Mouse (Mus musculus): ENCODE measurements around the gene Prss2. TPM values are rescaled to one million over a fixed set of nuclear protein-coding genes. Genes with fewer than 3 reads are reported as not detected.
"Not testable (repeated sequence)": the region's sequence is repeated elsewhere in the genome, so short reads cannot be mapped to it uniquely, and the experiment has no call there.

The Prss2 gene
- polyA plus RNA-seq, 1 experiment from 2014 or later: not detected

DNA sequence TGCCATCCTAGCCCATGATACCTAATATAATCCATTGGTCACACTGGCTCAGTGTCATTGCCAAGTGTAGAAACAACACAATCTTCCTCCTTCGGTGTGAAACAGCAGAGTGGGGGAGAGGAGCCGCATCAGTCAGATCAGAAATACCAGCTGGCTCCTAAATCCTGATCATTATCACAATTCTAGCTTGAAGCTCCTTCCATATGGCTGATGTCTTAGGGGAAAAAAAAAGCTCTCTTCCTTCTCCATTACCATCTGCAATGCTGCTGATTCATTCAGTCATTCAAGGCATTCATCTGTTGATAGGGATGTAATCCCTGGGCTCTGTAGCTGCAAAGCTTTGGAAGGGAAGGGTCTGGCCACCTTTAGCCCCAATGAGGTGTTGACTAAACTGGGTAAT lies 38.7 kb downstream of the Prss2 start:
- Histone ChIP-seq H3K27ac (no peak overlapping the region), H3K27me3 (ENCODE audit: insufficient read depth, poor library complexity, severe bottlenecking) (no peaks in the 10 kb centered on the region), H3K36me3 (no peaks in the 10 kb centered on the region), H3K4me1 (replicated peaks) (no peaks in the 10 kb centered on the region), H3K4me3 (no peak overlapping the region), H3K9me3 (no peaks in the 10 kb centered on the region)
- 78% methylated on average over 2 of the region's 2 CpGs for WGBS
- no peak for DNase-seq (ENCODE audit: low spot score)

DNA sequence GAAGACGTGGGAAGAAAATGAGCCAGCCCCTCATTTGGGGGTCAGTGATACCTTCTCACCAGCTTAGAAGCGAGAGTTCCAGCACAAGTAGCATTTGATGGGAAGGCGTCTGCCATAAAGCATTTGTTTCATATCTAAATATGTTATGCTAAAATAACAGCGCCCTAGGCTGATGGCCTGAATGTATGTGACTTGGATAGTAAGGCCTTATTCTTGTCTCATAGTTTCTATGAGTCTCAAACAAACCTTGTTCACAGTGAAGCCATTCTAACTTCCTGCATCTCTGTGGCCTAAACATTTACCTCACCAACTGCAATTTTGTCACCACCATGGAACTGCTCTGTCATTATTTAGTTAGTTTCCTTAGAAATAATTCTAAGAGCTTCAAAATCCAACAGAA lies 41.0 kb downstream of the Prss2 start:
- Histone ChIP-seq H3K4me3 (peak overlapping the region; percentile 27), H3K4me1 (replicated peaks) (no peaks in the 10 kb centered on the region), H3K27me3 (ENCODE audit: insufficient read depth, poor library complexity, severe bottlenecking) (no peaks in the 10 kb centered on the region), H3K9me3 (no peaks in the 10 kb centered on the region), H3K27ac (no peak overlapping the region), H3K36me3 (no peaks in the 10 kb centered on the region)
- no peak for DNase-seq (ENCODE audit: low spot score)
- 88% methylated on average over 4 of the region's 4 CpGs for WGBS

DNA sequence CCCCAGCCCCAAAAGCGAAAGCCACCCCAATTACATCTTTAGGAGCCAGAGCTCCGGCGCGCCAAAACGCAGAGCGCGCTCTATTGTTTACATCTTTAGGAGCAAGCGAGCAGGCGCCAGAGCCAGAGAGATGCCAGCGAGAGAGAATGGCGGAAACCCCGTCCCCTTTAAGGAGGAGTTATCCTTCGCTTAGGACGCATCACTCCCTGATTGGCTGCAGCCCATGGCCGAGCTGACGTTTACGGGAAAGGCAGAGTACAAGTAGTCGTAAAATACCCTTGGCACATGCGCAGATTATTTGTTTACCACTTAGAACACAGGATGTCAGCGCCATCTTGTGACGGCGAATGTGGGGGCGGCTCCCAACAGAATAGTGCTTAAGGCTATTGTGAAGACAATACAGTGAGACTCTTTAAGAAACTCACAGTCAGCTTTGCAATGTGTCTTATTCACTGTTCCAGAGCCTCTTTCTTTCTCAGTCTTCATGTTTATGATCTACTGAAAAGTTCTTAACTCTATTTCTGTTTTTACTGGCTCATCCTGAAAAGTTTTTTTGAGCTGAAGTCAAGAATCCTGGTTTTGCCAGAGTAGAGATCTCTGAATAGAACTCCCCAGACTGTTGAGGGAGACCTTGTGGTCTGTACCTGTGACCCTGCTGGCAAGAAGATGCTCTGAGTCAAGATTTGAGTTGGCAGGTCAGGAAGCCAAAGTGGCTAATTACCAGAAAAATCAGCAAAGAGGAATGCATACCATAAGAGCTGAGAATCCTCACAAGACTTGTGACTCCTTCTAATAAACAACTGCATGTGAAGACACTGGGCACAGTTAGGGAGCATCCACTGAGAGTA lies 41.7 kb downstream of the Prss2 start:
- H3K27ac ChIP-seq; H3K9me3 ChIP-seq; H3K4me1 ChIP-seq (replicated peaks); DNase-seq (ENCODE audit: low spot score); H3K4me3 ChIP-seq; H3K27me3 ChIP-seq (ENCODE audit: insufficient read depth, poor library complexity, severe bottlenecking); H3K36me3 ChIP-seq: not testable (repeated sequence)
- 55% methylated on average over 6 of the region's 23 CpGs for WGBS

DNA sequence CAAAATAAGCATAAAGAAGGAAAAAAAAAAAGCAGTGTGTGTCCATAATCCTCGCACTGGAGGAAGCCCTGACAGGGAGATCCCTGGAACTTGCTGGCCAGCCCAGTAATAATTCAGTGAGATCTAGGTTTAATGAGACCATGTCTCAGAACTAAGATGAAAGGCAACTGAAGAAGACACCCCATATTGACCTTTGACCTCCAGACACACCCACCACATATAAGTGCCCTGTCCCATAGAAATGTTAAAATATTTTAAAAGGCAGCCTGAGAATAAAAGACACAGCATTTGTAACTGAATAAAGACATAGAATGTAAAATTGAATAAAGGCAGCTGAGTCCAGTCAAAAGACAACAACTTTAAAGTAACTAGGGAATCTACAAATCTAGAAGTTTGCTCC lies 43.7 kb downstream of the Prss2 start:
- H3K9me3 ChIP-seq: no peaks in the 10 kb centered on the region
- no peak for DNase-seq (ENCODE audit: low spot score)
- no peak overlapping the region for H3K27ac ChIP-seq
- 66% methylated on average over 1 of the region's 1 CpGs for WGBS
- no peak overlapping the region for H3K4me3 ChIP-seq
- H3K36me3 ChIP-seq: no peaks in the 10 kb centered on the region
- no peaks in the 10 kb centered on the region for H3K4me1 ChIP-seq (replicated peaks)
- no peaks in the 10 kb centered on the region for H3K27me3 ChIP-seq (ENCODE audit: insufficient read depth, poor library complexity, severe bottlenecking)

DNA sequence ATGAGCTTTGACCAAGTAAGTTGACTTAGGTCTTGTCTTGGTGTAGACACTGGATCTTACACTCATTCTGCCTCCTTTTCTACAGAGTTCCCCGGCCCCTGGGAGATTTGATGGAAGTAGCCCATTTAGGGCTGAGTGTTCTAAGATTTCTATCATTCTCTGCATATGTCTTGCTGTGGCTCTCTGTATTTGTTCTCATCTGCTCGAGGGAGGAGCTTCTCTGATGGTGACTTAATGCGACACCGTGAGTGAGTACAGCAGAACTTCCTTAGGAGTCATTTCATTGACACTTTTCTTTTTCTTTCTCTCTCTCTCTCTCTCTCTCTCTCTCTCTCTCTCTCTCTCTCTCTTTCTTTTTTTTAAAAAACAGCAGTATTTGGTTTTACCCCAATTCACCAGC lies 45.4 kb downstream of the Prss2 start:
- Histone ChIP-seq H3K27ac (no peak overlapping the region), H3K4me3 (no peak overlapping the region), H3K4me1 (replicated peaks) (no peaks in the 10 kb centered on the region), H3K9me3 (no peaks in the 10 kb centered on the region), H3K27me3 (ENCODE audit: insufficient read depth, poor library complexity, severe bottlenecking) (no peaks in the 10 kb centered on the region), H3K36me3 (no peaks in the 10 kb centered on the region)
- no peak for DNase-seq (ENCODE audit: low spot score)
- 87% methylated on average over 4 of the region's 4 CpGs for WGBS

DNA sequence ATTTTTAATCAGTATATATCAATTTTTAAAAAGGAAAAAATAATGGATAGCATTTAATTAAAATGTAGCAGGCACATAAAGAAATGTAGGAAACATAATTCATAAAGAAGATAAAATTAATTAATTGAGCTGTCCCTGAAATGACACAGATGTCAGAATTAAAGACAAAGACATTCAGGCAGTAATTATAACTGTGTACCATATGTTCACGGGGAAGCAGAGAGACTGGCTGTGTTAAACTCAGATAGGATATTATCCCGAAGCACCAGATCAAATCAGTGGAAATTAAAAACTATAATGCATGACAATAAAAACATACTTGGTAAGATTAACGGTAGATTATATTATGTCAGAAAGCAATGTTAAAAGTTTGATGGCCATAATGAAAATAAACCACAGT lies 47.5 kb downstream of the Prss2 start:
- no peak overlapping the region for H3K4me3 ChIP-seq
- 86% methylated on average over 3 of the region's 3 CpGs for WGBS
- no peak for DNase-seq (ENCODE audit: low spot score)
- no peak overlapping the region for H3K27ac ChIP-seq
- no peaks in the 10 kb centered on the region for H3K4me1 ChIP-seq (replicated peaks)
- no peaks in the 10 kb centered on the region for H3K27me3 ChIP-seq (ENCODE audit: insufficient read depth, poor library complexity, severe bottlenecking)
- no peaks in the 10 kb centered on the region for H3K9me3 ChIP-seq
- no peaks in the 10 kb centered on the region for H3K36me3 ChIP-seq

Other genes with a start within 250 kb of the Prss2 start
- not detected in 2 replicates for gene Try4, start 219.5 kb upstream of the Prss2 start, polyA plus RNA-seq (2016; fragmentation: Nextera tagmentation; extraction: Ambion mirVana)
- gene Try5, start 204.9 kb upstream of the Prss2 start, polyA plus RNA-seq (2016; fragmentation: Nextera tagmentation; extraction: Ambion mirVana): not detected in 2 replicates
- gene Try10, start 167.7 kb upstream of the Prss2 start, polyA plus RNA-seq (2016; fragmentation: Nextera tagmentation; extraction: Ambion mirVana): not detected in 2 replicates
- not detected in 2 replicates for gene Prss3, start 144.1 kb upstream of the Prss2 start, polyA plus RNA-seq (2016; fragmentation: Nextera tagmentation; extraction: Ambion mirVana)
- gene Gm5771, start 129.4 kb upstream of the Prss2 start, polyA plus RNA-seq (2016; fragmentation: Nextera tagmentation; extraction: Ambion mirVana): not detected in 2 replicates
- not detected in 2 replicates for gene Gm10334, start 75.6 kb upstream of the Prss2 start, polyA plus RNA-seq (2016; fragmentation: Nextera tagmentation; extraction: Ambion mirVana)
- not detected in 2 replicates for gene Prss1, start 62.9 kb upstream of the Prss2 start, polyA plus RNA-seq (2016; fragmentation: Nextera tagmentation; extraction: Ambion mirVana)
- 13.4 and 13.9 TPM in 2 replicates for gene Ephb6, start 83.7 kb downstream of the Prss2 start, polyA plus RNA-seq (2016; fragmentation: Nextera tagmentation; extraction: Ambion mirVana)
- gene Trpv6, start 114.6 kb downstream of the Prss2 start, polyA plus RNA-seq (2016; fragmentation: Nextera tagmentation; extraction: Ambion mirVana): 0.25 and 0.41 TPM in 2 replicates
- not detected in 2 replicates for gene Trpv5, start 159.0 kb downstream of the Prss2 start, polyA plus RNA-seq (2016; fragmentation: Nextera tagmentation; extraction: Ambion mirVana)
- gene Llcfc1, start 162.6 kb downstream of the Prss2 start, polyA plus RNA-seq (2016; fragmentation: Nextera tagmentation; extraction: Ambion mirVana): not detected in 2 replicates
- 7.2 and 9.8 TPM in 2 replicates for gene Kel, start 182.6 kb downstream of the Prss2 start, polyA plus RNA-seq (2016; fragmentation: Nextera tagmentation; extraction: Ambion mirVana)

Data from hindbrain, embryonic 10.5 days (tissue).